Mouse (Mus musculus): ENCODE results near the gene Zbtb1. TPM values are rescaled to one million over a fixed set of nuclear protein-coding genes. Genes with fewer than 3 reads are reported as not detected.

Zbtb1 gene
- polyA plus RNA-seq, 1 experiment from 2014 or later, result 13.2 TPM

DNA sequence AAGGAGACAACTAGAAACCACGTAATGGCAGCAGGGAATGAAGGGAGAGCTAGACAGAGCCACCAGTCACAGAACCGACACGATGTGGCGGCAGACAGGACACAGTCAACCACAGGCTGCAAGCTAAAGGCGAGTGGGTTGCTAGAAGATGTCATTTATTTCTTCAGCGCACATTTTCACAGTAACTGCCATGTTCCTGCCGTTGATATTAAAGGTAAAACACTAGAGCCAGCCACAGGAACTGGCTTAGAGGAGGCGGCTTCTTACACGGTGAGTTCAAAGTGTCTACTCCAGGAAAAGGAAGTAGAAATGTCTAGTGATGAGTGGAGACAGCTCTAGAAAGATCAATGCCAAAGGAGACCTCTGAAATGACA is 7.8 kb upstream of the Zbtb1 start:
- Histone ChIP-seq H3K36me3 (ENCODE audit: insufficient read depth) (no peaks in the 10 kb centered on the region), H3K4me1 (ENCODE audit: insufficient read depth) (no peaks in the 10 kb centered on the region; the same call in 1 of the 2 replicates), H3K27me3 (ENCODE audit: insufficient read depth, low read length) (no peaks in the 10 kb centered on the region), H3K9ac (no peak overlapping the region), H3K4me3 (ENCODE audit: low read depth, low read length) (no peak overlapping the region), H3K4me2 (no peak overlapping the region), H3K27ac (ENCODE audit: low read depth) (no peak overlapping the region), H3K9me3 (ENCODE audit: low read depth, low read length) (no peaks in the 10 kb centered on the region)
- no peak for ATAC-seq (ENCODE audit: insufficient read depth)
- no peak for DNase-seq
- TF ChIP-seq CTCF (IDR thresholded peaks at IDR 0.05; ENCODE audit: low read depth), result no peak
- 68% methylated on average over 9 of the region's 9 CpGs for WGBS

DNA sequence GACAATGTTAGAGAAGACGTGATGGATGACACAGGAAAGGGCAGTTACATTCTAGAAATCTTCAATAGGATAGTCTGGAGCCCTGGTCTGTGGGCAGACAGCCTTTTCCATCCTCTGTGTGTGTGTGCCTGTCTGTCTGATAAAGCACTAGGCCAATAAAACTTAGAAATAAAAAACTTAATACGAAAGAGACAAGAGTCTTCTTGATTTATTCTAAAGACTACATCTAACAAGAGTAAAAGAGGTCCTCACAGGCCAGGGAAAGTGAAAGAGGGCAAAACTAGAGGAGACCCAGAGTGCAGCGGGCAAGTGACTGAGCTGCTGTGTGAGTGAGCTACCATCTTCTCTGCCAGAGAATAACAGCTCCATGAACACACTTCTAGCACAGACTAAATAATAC is 3.8 kb upstream of the Zbtb1 start:
- H3K4me3 ChIP-seq (ENCODE audit: low read depth, low read length), result no peak overlapping the region
- no peaks in the 10 kb centered on the region for H3K9me3 ChIP-seq (ENCODE audit: low read depth, low read length)
- H3K27ac ChIP-seq (ENCODE audit: low read depth), result no peak overlapping the region
- WGBS, result 81% methylated on average over 3 of the region's 3 CpGs
- ATAC-seq (ENCODE audit: insufficient read depth) (no peak), DNase-seq (no peak)
- no peak for TF ChIP-seq CTCF (IDR thresholded peaks at IDR 0.05; ENCODE audit: low read depth)
- H3K4me2 ChIP-seq, result no peak overlapping the region
- H3K4me1 ChIP-seq (ENCODE audit: insufficient read depth), result peaks cover 9% of the 10 kb centered on the region
- no peaks in the 10 kb centered on the region for H3K27me3 ChIP-seq (ENCODE audit: insufficient read depth, low read length)
- H3K9ac ChIP-seq, result no peak overlapping the region
- no peaks in the 10 kb centered on the region for H3K36me3 ChIP-seq (ENCODE audit: insufficient read depth)

- Histone ChIP-seq H3K4me2 (peak overlapping the region; percentile 78), H3K27ac (ENCODE audit: low read depth) (peak overlapping the region; percentile 52; the same call in 1 of the 2 replicates)
Observed at GRCm38 (mm10) chr12:76367096-76367995, 2.7 kb upstream of the Zbtb1 start.

DNA sequence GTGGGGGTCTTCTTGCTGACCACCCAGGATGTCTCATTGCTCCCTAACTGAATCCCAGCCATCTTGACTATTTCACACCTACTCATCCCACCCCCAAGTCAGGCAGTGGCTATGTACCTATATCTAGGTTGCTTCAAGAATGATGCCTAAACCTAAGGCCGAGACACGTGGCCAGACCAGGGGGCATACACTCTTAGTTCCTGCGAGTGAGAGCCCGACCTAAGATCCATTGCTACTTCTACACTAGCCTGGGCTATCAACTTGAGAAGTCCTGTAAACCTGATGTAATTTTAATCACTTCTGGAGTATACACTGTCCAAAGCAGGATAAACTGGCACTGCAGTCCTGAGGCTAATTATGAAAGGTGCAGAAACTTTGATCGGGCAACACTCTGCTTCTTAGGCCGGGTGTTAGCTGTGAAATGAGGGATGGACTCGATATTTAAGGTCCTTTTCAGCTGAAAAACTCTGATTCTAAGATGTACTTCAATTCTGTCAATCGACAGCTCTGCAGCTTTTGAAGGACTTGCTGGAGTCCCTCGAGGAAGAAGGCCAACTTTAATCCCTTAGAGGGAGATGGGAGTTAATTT is 1.8 kb upstream of the Zbtb1 start:
- Histone ChIP-seq H3K9me3 (ENCODE audit: low read depth, low read length) (no peaks in the 10 kb centered on the region), H3K4me2 (peak overlapping the region; percentile 78), H3K4me1 (ENCODE audit: insufficient read depth) (peaks cover 19% of the 10 kb centered on the region), H3K27me3 (ENCODE audit: insufficient read depth, low read length) (no peaks in the 10 kb centered on the region), H3K27ac (ENCODE audit: low read depth) (peak overlapping the region; percentile 100), H3K9ac (peak overlapping the region; percentile 99), H3K36me3 (ENCODE audit: insufficient read depth) (no peaks in the 10 kb centered on the region), H3K4me3 (ENCODE audit: low read depth, low read length) (peak overlapping the region; percentile 89)
- 7% methylated on average over 9 of the region's 9 CpGs for WGBS
- ATAC-seq (ENCODE audit: insufficient read depth), result no peak
- TF ChIP-seq CTCF (IDR thresholded peaks at IDR 0.05; ENCODE audit: low read depth), result no peak
- DNase-seq, result no peak

More at GRCm38 (mm10) chr12:76367096-76367995, 2.7 kb upstream of the Zbtb1 start:
- Histone ChIP-seq H3K27me3 (ENCODE audit: insufficient read depth, low read length) (no peaks in the 10 kb centered on the region), H3K9ac (peak overlapping the region; percentile 99), H3K4me1 (ENCODE audit: insufficient read depth) (peaks cover 14% of the 10 kb centered on the region), H3K9me3 (ENCODE audit: low read depth, low read length) (no peaks in the 10 kb centered on the region), H3K36me3 (ENCODE audit: insufficient read depth) (no peaks in the 10 kb centered on the region), H3K4me3 (ENCODE audit: low read depth, low read length) (peak overlapping the region; percentile 89)
- DNase-seq (peak; percentile 62), ATAC-seq (ENCODE audit: insufficient read depth) (no peak)
- TF ChIP-seq CTCF (IDR thresholded peaks at IDR 0.05; ENCODE audit: low read depth), result no peak
- WGBS, result 23% methylated on average over 14 of the region's 14 CpGs

- no peaks in the 10 kb centered on the region for H3K9me3 ChIP-seq (ENCODE audit: low read depth, low read length)
- WGBS, result 0% methylated on average over 26 of the region's 26 CpGs
- peak overlapping the region; percentile 89 for H3K4me3 ChIP-seq (ENCODE audit: low read depth, low read length)
- peak overlapping the region; percentile 100 for H3K27ac ChIP-seq (ENCODE audit: low read depth)
- peak; percentile 81 for DNase-seq
- H3K36me3 ChIP-seq (ENCODE audit: insufficient read depth), result no peaks in the 10 kb centered on the region
- peaks cover 19% of the 10 kb centered on the region for H3K4me1 ChIP-seq (ENCODE audit: insufficient read depth)
- H3K27me3 ChIP-seq (ENCODE audit: insufficient read depth, low read length), result no peaks in the 10 kb centered on the region
- TF ChIP-seq CTCF (IDR thresholded peaks at IDR 0.05; ENCODE audit: low read depth), result no peak
- peak overlapping the region; percentile 99 for H3K9ac ChIP-seq
- ATAC-seq (ENCODE audit: insufficient read depth), result peak; percentile 35
- peak overlapping the region; percentile 78 for H3K4me2 ChIP-seq
Observed at GRCm38 (mm10) chr12:76368790-76369205, 1.3 kb upstream of the Zbtb1 start.

- Histone ChIP-seq H3K36me3 (ENCODE audit: insufficient read depth) (no peaks in the 10 kb centered on the region), H3K9me3 (ENCODE audit: low read depth, low read length) (no peaks in the 10 kb centered on the region), H3K4me1 (ENCODE audit: insufficient read depth) (peaks cover 19% of the 10 kb centered on the region), H3K27ac (ENCODE audit: low read depth) (peak within 1 kb of the TSS; percentile 100), H3K9ac (peak within 1 kb of the TSS; percentile 99), H3K4me3 (ENCODE audit: low read depth, low read length) (peak within 1 kb of the TSS; percentile 89), H3K4me2 (peak within 1 kb of the TSS; percentile 78), H3K27me3 (ENCODE audit: insufficient read depth, low read length) (no peaks in the 10 kb centered on the region)
- no peak for TF ChIP-seq CTCF (IDR thresholded peaks at IDR 0.05; ENCODE audit: low read depth)
- peak; percentile 91 for DNase-seq
- WGBS, result under 1% methylated on average over 94 of the region's 96 CpGs
- ATAC-seq (ENCODE audit: insufficient read depth), result peak; percentile 74
Observed at GRCm38 (mm10) chr12:76369206-76369977, 674 bp upstream of the Zbtb1 start, which contains the start of gene Zbtb25. Gene Zbtb25, minus strand, starts transcription at chr12:76369602.

Measured in lung, embryonic 14.5 days (tissue).